Mouse (Mus musculus): ENCODE measurements around the gene Cep19.

- TF ChIP-seq POLR2A (IDR thresholded peaks at IDR 0.05; ENCODE audit: borderline replicate concordance, control insufficient read depth, low read depth, low read length), result no peak
- no peak for TF ChIP-seq CTCF (IDR thresholded peaks at IDR 0.05; ENCODE audit: control insufficient read depth, insufficient read depth, low read length)
These were observed 54.4 kb downstream of the Cep19 start for GRCm38 (mm10) chr16:32153976-32154375.

All from bone marrow, adult 2 months (tissue).